Mouse (Mus musculus): ENCODE measurements around the gene Trrap. TPM values are rescaled to one million over a fixed set of nuclear protein-coding genes. Genes with fewer than 3 reads are reported as not detected.

The Trrap gene
- total and polyA plus RNA-seq, 3 experiments, result 18.2 to 77.0 (median 55.0) TPM

DNA sequence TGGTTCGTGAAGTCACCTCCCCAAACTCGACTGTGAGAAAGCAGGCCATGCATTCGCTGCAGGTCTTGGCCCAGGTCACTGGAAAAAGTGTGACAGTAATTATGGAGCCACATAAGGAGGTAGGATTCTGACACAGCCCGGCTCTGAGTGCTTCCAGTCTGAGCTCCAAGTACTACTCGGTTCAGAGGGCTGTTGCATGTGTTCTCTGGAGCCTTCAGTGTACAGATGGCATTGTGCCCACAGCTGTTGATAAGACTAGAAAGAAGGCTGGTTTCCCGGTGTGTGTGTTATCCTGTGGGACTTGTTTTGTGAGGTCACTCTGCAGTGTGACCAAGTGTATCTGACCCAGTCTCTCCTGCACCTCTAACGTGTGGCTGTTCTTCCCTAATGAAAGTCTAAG lies 36.6 kb downstream of the Trrap start:
- no peak overlapping the region for H3K27ac ChIP-seq (ENCODE audit: insufficient read depth, low read depth)
- H3K9me3 ChIP-seq (replicated peaks; ENCODE audit: low read length), result no peaks in the 10 kb centered on the region
- dilution Hi-C loops (cut with MboI; ENCODE audit: extremely low pct_ligation_motif_present, extremely low pct_unique_long_range_greater_than_20kb, low sequenced_read_pairs) (no loop called here), in situ Hi-C loops (cut with MboI; ENCODE audit: low pct_ligation_motif_present, low pct_unique_long_range_greater_than_20kb, low sequenced_read_pairs) (no loop called here)
- no peaks in the 10 kb centered on the region for H3K79me2 ChIP-seq (replicated peaks; ENCODE audit: control insufficient read depth, extremely low read depth, insufficient read depth, poor library complexity, severe bottlenecking)
- peaks cover 84 to 98% of the 10 kb centered on the region in 2 experiments for H3K36me3 ChIP-seq (replicated peaks in 1 of 2; ENCODE audit: control insufficient read depth in 1 of 2, insufficient read depth in 1 of 2, low read length in 1 of 2)
- no peaks in the 10 kb centered on the region for H3K4me1 ChIP-seq (ENCODE audit: control insufficient read depth in 1 of 2, insufficient read depth in 2 of 2)
- DNase-seq (ENCODE audit: extremely low read depth), result no peak
- TF ChIP-seq ZC3H11A (IDR thresholded peaks at IDR 0.05; ENCODE audit: low read depth, low read length), result no peak
- TF ChIP-seq ZKSCAN1 (IDR thresholded peaks at IDR 0.05; ENCODE audit: borderline replicate concordance, low read depth, low read length), result no peak
- H3K27me3 ChIP-seq (replicated peaks), result no peaks in the 10 kb centered on the region
- no peak overlapping the region for H3K4me3 ChIP-seq (replicated peaks in 1 of 3; ENCODE audit: low read depth in 2 of 3, low read length in 2 of 3, poor library complexity in 1 of 3)
- no peak overlapping the region for H3K4me2 ChIP-seq (ENCODE audit: insufficient read depth, low read depth, poor library complexity, severe bottlenecking)
- no peak overlapping the region for H3K9ac ChIP-seq (ENCODE audit: insufficient read depth, low read depth)

DNA sequence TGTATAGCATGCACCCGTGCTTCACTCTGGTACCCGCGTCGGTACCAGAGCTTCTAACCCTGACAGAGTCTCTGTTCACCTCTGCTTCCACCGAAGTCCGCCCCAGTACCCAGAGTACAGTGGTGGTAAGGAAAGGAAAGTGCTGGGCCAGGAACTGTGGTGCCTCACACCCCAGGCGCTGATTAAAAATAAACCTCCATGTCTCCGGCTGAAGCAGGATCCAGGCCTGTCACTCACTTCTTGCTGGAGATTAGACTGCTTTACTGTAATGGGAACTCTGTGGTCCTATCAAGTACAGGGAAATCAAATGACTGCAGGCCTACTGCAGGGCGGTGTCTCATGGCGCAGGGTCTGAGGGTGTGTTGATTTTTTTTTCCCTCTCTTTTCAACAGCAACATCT lies 39.4 kb downstream of the Trrap start:
- Histone ChIP-seq H3K79me2 (replicated peaks; ENCODE audit: control insufficient read depth, extremely low read depth, insufficient read depth, poor library complexity, severe bottlenecking) (no peaks in the 10 kb centered on the region), H3K27ac (ENCODE audit: insufficient read depth, low read depth) (no peak overlapping the region), H3K4me3 (replicated peaks in 1 of 3; ENCODE audit: low read depth in 2 of 3, low read length in 2 of 3, poor library complexity in 1 of 3) (no peak overlapping the region), H3K36me3 (replicated peaks in 1 of 2; ENCODE audit: control insufficient read depth in 1 of 2, insufficient read depth in 1 of 2, low read length in 1 of 2) (peaks cover 83 to 100% of the 10 kb centered on the region in 2 experiments), H3K4me1 (ENCODE audit: control insufficient read depth in 1 of 2, insufficient read depth in 2 of 2) (no peaks in the 10 kb centered on the region), H3K4me2 (ENCODE audit: insufficient read depth, low read depth, poor library complexity, severe bottlenecking) (no peak overlapping the region), H3K27me3 (replicated peaks) (no peaks in the 10 kb centered on the region), H3K9me3 (replicated peaks; ENCODE audit: low read length) (no peaks in the 10 kb centered on the region), H3K9ac (ENCODE audit: insufficient read depth, low read depth) (no peak overlapping the region)
- in situ Hi-C loops (cut with MboI; ENCODE audit: low pct_ligation_motif_present, low pct_unique_long_range_greater_than_20kb, low sequenced_read_pairs), result no loop called here
- DNase-seq (ENCODE audit: extremely low read depth), result no peak
- TF ChIP-seq ZC3H11A (IDR thresholded peaks at IDR 0.05; ENCODE audit: low read depth, low read length) (no peak), SIN3A (IDR thresholded peaks at IDR 0.05; ENCODE audit: low read length) (no peak), ZMIZ1 (IDR thresholded peaks at IDR 0.05; ENCODE audit: low read depth, low read length) (no peak), PAX5 (IDR thresholded peaks at IDR 0.05; ENCODE audit: low read length) (no peak), MAX (IDR thresholded peaks at IDR 0.05; ENCODE audit: low read length) (no peak)
- dilution Hi-C loops (cut with MboI; ENCODE audit: extremely low pct_ligation_motif_present, extremely low pct_unique_long_range_greater_than_20kb, low sequenced_read_pairs), result no loop called here

DNA sequence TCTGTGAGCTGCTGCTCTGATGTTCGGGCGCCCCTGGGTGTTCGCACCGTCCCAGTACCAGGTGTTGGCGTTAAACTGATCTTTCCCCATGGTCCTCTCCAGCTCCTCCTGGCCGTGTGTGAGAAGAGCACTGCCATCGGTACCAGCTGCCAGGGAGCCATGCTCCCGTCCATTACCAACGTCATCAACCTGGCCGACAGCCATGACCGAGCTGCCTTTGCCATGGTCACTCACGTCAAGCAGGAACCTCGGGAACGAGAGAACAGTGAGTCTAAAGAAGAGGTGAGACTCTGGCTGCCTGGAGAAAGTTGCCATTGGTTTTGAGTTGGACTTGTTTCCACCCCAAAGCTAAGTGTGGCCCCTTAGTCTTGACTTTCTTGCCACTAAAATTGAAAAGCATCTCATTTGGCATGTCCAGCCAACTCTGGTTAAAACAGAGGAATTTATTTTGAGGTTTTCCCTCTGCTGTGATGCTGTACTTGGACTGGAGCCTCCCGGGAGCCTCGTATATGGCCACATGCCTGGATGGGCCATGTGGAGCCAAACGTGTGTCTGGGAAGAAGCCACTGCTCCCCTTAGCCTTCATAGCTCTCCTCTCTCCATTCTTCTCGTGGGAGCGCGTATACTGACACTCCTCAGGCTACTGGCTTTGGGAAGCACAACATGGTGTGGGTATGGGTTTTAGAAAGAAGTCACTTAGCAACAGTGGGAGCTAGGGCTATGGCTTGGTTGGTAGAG lies 61.0 kb downstream of the Trrap start:
- no peaks in the 10 kb centered on the region for H3K9me3 ChIP-seq (replicated peaks; ENCODE audit: low read length)
- dilution Hi-C loops (cut with MboI; ENCODE audit: extremely low pct_ligation_motif_present, extremely low pct_unique_long_range_greater_than_20kb, low sequenced_read_pairs) (no loop called here), in situ Hi-C loops (cut with MboI; ENCODE audit: low pct_ligation_motif_present, low pct_unique_long_range_greater_than_20kb, low sequenced_read_pairs) (no loop called here)
- H3K36me3 ChIP-seq (replicated peaks in 1 of 2; ENCODE audit: control insufficient read depth in 1 of 2, insufficient read depth in 1 of 2, low read length in 1 of 2), result peaks cover 93 to 97% of the 10 kb centered on the region in 2 experiments
- peaks cover 0 to 8% of the 10 kb centered on the region in 2 experiments; a peak in 1 of 4 replicates for H3K4me1 ChIP-seq (ENCODE audit: control insufficient read depth in 1 of 2, insufficient read depth in 2 of 2)
- H3K4me3 ChIP-seq (replicated peaks in 1 of 3; ENCODE audit: low read depth in 2 of 3, low read length in 2 of 3, poor library complexity in 1 of 3), result no peak overlapping the region
- H3K27ac ChIP-seq (ENCODE audit: insufficient read depth, low read depth), result no peak overlapping the region
- no peaks in the 10 kb centered on the region for H3K27me3 ChIP-seq (replicated peaks)
- H3K9ac ChIP-seq (ENCODE audit: insufficient read depth, low read depth), result no peak overlapping the region
- DNase-seq (ENCODE audit: extremely low read depth), result no peak
- TF ChIP-seq HCFC1 (IDR thresholded peaks at IDR 0.05; ENCODE audit: low read depth, low read length), result no peak
- TF ChIP-seq POLR2AphosphoS2 (IDR thresholded peaks at IDR 0.05; ENCODE audit: low read depth, low read length), result no peak
- TF ChIP-seq MXI1 (IDR thresholded peaks at IDR 0.05; ENCODE audit: low read depth, low read length), result no peak
- TF ChIP-seq NELFE (IDR thresholded peaks at IDR 0.05; ENCODE audit: low read depth, low read length), result no peak
- TF ChIP-seq ZNF384 (IDR thresholded peaks at IDR 0.05; ENCODE audit: low read depth, low read length), result no peak
- TF ChIP-seq KAT2A (IDR thresholded peaks at IDR 0.05; ENCODE audit: insufficient replicate concordance, low read length), result no peak
- TF ChIP-seq SMC3 (IDR thresholded peaks at IDR 0.05; ENCODE audit: low read depth, low read length), result no peak
- TF ChIP-seq POLR2A (IDR thresholded peaks at IDR 0.05; ENCODE audit: low read depth, low read length), result no peak
- no peak for TF ChIP-seq ELF1 (IDR thresholded peaks at IDR 0.05; ENCODE audit: low read depth, low read length)
- TF ChIP-seq PAX5 (IDR thresholded peaks at IDR 0.05; ENCODE audit: low read length), result no peak
- TF ChIP-seq TBP (conservative IDR thresholded peaks at IDR 0.05; ENCODE audit: low read depth, low read length), result no peak
- TF ChIP-seq ETS1 (conservative IDR thresholded peaks at IDR 0.05; ENCODE audit: low read depth, low read length), result no peak
- no peaks in the 10 kb centered on the region for H3K79me2 ChIP-seq (replicated peaks; ENCODE audit: control insufficient read depth, extremely low read depth, insufficient read depth, poor library complexity, severe bottlenecking)
- no peak overlapping the region for H3K4me2 ChIP-seq (ENCODE audit: insufficient read depth, low read depth, poor library complexity, severe bottlenecking)
